Mouse (Mus musculus): ENCODE data around the gene Rab9. TPM values are rescaled to one million over a fixed set of nuclear protein-coding genes. Genes with fewer than 3 reads are reported as not detected.

Rab9 gene
- 23.6 and 25.1 TPM in 2 replicates for polyA plus RNA-seq (2015; fragmentation: Nextera tagmentation; extraction: Ambion mirVana)

GRCm38 (mm10) chrX:166479365-166479983 lies at the start of gene Rab9:
Gene Rab9, minus strand, starts transcription at chrX:166479867.

DNA sequence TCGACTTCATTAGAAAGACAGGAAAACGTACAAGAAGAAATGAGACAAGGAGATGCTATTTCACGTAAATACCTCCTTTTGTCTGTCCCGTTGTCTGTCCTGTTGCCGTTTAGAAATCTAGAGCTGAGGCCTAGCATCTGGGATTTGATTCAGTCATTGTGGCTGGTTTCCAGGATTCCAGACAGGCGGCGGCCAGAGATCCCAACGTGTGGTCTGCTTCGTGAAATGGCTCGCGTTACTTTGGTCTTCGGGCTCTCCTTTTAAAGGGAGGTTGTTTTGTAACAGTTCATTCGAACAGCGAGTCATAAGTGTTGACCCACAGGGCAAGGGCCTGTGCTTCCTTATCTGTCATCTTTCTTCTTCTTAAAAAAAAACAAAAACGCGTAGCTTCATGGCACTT lies 38.7 kb upstream of the Rab9 start, which contains the start of gene Tceanc:
Tceanc (minus strand) TSS at position 223 of the 400 bp plus-strand sequence.

GRCm38 (mm10) chrX:166440616-166441063 lies 39.0 kb downstream of the Rab9 start, which contains the start of gene Ofd1:
Gene Ofd1, minus strand, starts transcription at chrX:166440704.

GRCm38 (mm10) chrX:166440036-166440615 lies 39.5 kb downstream of the Rab9 start, which contains the start of gene Trappc2:
Gene Trappc2, plus strand, starts transcription at chrX:166440574.

Other genes with a start within 250 kb of the Rab9 start
- gene Gpm6b, start 241.0 kb downstream of the Rab9 start, polyA plus RNA-seq (2015; fragmentation: Nextera tagmentation; extraction: Ambion mirVana) = 4.2 and 6.9 TPM in 2 replicates
- 15.9 and 16.3 TPM in 2 replicates for gene Trappc2, start 39.3 kb downstream of the Rab9 start, polyA plus RNA-seq (2015; fragmentation: Nextera tagmentation; extraction: Ambion mirVana)
- gene Ofd1, start 39.2 kb downstream of the Rab9 start, polyA plus RNA-seq (2015; fragmentation: Nextera tagmentation; extraction: Ambion mirVana) = 4.9 and 5.6 TPM in 2 replicates
- gene Tceanc, start 38.7 kb upstream of the Rab9 start, polyA plus RNA-seq (2015; fragmentation: Nextera tagmentation; extraction: Ambion mirVana) = 5.2 and 6.1 TPM in 2 replicates
- 1.8 and 3.6 TPM in 2 replicates for gene Egfl6, start 105.9 kb upstream of the Rab9 start, polyA plus RNA-seq (2015; fragmentation: Nextera tagmentation; extraction: Ambion mirVana)